Mouse (Mus musculus) neutrophil, adult 83 days (primary cell): Measurements from ENCODE around the gene Mef2b. TPM values are rescaled to one million over a fixed set of nuclear protein-coding genes. Genes with fewer than 3 reads are reported as not detected.

Experiments
- total RNA-seq, 2 experiments: library from RNA; stranded (reverse); gene quantifications; one replicate each; pipeline ENCODE4 v1.2.4; 2023

Gene Mef2b
- total RNA-seq, result under 1 TPM; 0.44 to 0.79 TPM

GRCm38 (mm10) chr8:70139026-70139857 is at the start of gene Mef2b, which contains the start of the genes Rfxank and Borcs8:
TSS of gene Mef2b (plus strand) at chr8:70139711.
TSS of gene Rfxank (minus strand) at chr8:70139154.
TSS of gene Borcs8 (plus strand) at chr8:70139499.

GRCm38 (mm10) chr8:70120667-70121066 is 18.8 kb upstream of the Mef2b start, which contains the start of gene Ncan:
TSS of gene Ncan (minus strand) at chr8:70120873.

DNA sequence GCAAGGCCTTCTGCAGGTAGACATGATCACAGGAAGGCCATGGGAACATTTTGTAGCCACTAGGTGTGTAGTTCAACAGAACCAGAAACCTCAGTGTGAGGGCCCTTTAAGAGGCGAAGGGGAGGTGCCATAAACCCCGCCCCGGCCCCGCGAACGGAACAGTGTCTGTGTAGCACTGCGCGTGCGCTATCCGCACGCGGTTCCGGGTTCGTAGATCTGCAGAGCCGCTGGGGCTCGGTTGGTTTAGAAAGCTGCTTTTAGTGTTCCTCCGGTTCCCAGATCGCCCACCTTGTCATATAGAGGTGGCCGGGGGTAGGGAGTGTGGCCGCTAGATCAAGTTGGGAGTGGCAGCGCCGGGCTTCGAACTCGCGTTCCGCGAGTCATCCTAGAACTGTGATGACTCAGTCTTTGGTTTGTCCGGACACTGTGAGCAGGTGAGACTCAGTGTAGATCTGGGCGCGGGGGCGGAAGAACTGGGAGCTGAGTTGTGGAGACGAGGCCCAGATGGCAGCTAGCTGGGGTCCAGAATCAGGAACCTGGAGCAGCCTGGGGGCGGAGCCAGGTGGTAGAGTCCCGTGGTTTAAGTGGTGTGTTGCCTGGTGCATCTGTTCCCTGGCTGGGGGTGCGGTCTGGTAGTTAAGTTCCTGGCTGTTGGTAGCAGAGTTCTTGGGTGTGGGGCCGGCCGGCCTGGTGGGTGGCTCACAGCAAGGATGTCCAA is 8.2 kb upstream of the Mef2b start, which contains the start of gene Nr2c2ap:
Gene Nr2c2ap (plus strand): TSS at position 168 of the 718 bp plus-strand sequence.

DNA sequence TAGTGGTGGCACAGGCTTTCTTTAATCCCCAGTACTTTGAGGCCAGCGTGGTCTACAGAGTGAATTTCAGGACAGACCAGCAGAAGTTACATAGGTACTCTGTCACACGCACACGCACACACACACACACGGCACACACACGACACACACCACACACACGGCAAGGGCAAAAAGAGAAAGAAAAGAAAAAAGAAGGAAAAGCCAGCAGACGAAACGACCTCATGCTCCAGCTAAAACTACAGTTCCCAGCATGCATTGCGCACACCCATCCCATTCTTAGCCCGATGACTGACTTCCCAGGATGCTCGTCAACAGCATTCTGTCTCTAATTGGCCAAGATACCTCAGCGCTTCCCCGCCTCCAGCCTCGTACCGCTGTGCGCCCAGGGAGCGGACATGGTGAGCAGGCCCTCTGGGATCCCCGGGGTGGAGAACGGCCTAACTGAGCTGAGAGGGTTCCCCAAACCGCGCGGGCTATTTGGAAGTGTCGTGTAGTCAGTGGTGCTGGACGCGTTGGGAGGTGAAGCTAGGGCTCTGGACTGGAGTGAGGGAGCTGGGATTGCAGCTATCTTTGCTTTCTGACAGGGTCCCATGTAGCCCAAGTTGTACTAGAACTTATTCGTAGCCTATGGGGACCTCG is 32.7 kb downstream of the Mef2b start, which contains the start of gene Tmem161a:
Gene Tmem161a (plus strand): TSS at position 314 of the 639 bp plus-strand sequence.

GRCm38 (mm10) chr8:70212112-70213055 is 72.9 kb downstream of the Mef2b start, which contains the start of gene Slc25a42:
TSS of gene Slc25a42 (minus strand) at chr8:70212305.

Other genes with a start within 250 kb of the Mef2b start
- 1 to 10 TPM; 1.4 to 2.1 TPM for gene Tssk6, start 237.5 kb upstream of the Mef2b start, total RNA-seq
- 10 to 100 TPM; 63.2 to 66.0 TPM for gene Ndufa13, start 237.2 kb upstream of the Mef2b start, total RNA-seq
- gene Yjefn3, start 237.0 kb upstream of the Mef2b start, total RNA-seq, result 1 to 10 TPM; 2.5 to 2.9 TPM
- gene Gatad2a, start 143.3 kb upstream of the Mef2b start, total RNA-seq, result 10 to 100 TPM; 67.2 to 72.4 TPM
- 10 to 100 TPM; 72.8 to 73.8 TPM for gene Mau2, start 97.0 kb upstream of the Mef2b start, total RNA-seq
- gene Sugp1, start 96.9 kb upstream of the Mef2b start, total RNA-seq, result 10 to 100 TPM; 26.9 to 30.8 TPM
- gene Tm6sf2, start 66.8 kb upstream of the Mef2b start, total RNA-seq, result under 1 TPM in 1 of 2 experiments, not detected in 1; 0.29 TPM
- not detected for gene Hapln4, start 56.3 kb upstream of the Mef2b start, total RNA-seq
- not detected for gene Ncan, start 18.8 kb upstream of the Mef2b start, total RNA-seq
- gene Nr2c2ap, start 8.4 kb upstream of the Mef2b start, total RNA-seq, result 1 to 10 TPM; 8.0 to 10.0 TPM
- gene Rfxank, start 557 bp upstream of the Mef2b start, total RNA-seq, result 10 to 100 TPM; 11.4 to 16.8 TPM
- gene Borcs8, start 212 bp upstream of the Mef2b start, total RNA-seq, result 10 to 100 TPM; 32.8 to 36.2 TPM
- gene Tmem161a, start 32.6 kb downstream of the Mef2b start, total RNA-seq, result 10 to 100 TPM; 19.9 to 23.0 TPM
- gene Slc25a42, start 72.6 kb downstream of the Mef2b start, total RNA-seq, result 1 to 10 TPM; 3.3 to 4.0 TPM
- gene Sugp2, start 94.5 kb downstream of the Mef2b start, total RNA-seq, result 10 to 100 TPM; 29.2 to 30.7 TPM
- gene Armc6, start 94.8 kb downstream of the Mef2b start, total RNA-seq, result 1 to 10 TPM; 7.6 to 9.0 TPM
- gene Homer3, start 143.1 kb downstream of the Mef2b start, total RNA-seq, result 1 to 10 TPM; 8.2 to 9.1 TPM
- gene Ddx49, start 162.8 kb downstream of the Mef2b start, total RNA-seq, result 10 to 100 TPM; 22.3 to 27.9 TPM
- gene Cope, start 162.8 kb downstream of the Mef2b start, total RNA-seq, result 100 to 1,000 TPM; 114 to 123 TPM
- gene Cers1, start 176.1 kb downstream of the Mef2b start, total RNA-seq, result not detected
- gene Gdf1, start 190.1 kb downstream of the Mef2b start, total RNA-seq, result not detected
- 10 to 100 TPM; 58.6 to 59.2 TPM for gene Upf1, start 213.6 kb downstream of the Mef2b start, total RNA-seq
- under 1 TPM; 0.13 to 0.26 TPM for gene Comp, start 233.8 kb downstream of the Mef2b start, total RNA-seq